Mouse (Mus musculus): ENCODE data around the gene Tecr.

- TF ChIP-seq NELFE (IDR thresholded peaks at IDR 0.05; ENCODE audit: low read depth, low read length): no peak
- TF ChIP-seq SMC3 (IDR thresholded peaks at IDR 0.05; ENCODE audit: low read depth, low read length): no peak
- no peak for TF ChIP-seq CTCF (conservative IDR thresholded peaks at IDR 0.05 in 1 of 2, IDR thresholded peaks at IDR 0.05 in 1 of 2; ENCODE audit: low read depth in 2 of 2, low read length in 2 of 2)
- no peak for TF ChIP-seq EP300 (IDR thresholded peaks at IDR 0.05; ENCODE audit: low read length)
- TF ChIP-seq MAZ (IDR thresholded peaks at IDR 0.05; ENCODE audit: low read depth, low read length): no peak
- TF ChIP-seq CHD1 (IDR thresholded peaks at IDR 0.05; ENCODE audit: low read depth, low read length): no peak
- no peak for TF ChIP-seq ZC3H11A (IDR thresholded peaks at IDR 0.05; ENCODE audit: low read depth, low read length)
- no peak for TF ChIP-seq POLR2A (IDR thresholded peaks at IDR 0.05; ENCODE audit: low read depth, low read length)
These were observed 29.4 kb downstream of the Tecr start for GRCm38 (mm10) chr8:83578131-83579055.

All from CH12.LX (cell line).